Mouse (Mus musculus): Measurements from ENCODE around the gene Lgi1. TPM values are rescaled to one million over a fixed set of nuclear protein-coding genes. Genes with fewer than 3 reads are reported as not detected.

Gene Lgi1
- polyA plus RNA-seq, 2 experiments: 0.03 TPM; not detected in 1

DNA sequence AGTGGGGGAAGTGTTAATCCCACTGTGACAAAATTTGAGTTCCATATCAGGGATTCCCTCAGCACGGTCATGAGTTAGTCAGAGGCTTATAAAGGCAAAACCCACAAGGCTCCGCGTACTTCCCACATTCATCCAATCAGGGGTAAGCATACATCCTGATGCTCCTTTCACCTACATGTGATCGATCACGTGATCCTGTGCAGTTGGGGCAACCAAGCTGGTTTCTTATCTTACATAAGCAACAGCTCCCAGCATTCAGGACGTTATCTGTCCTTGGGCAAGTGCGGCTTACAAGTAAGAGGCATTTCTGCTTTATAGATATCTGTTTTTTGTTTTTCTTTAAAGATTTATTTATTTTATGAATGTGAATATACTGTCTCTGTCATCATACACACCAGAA lies 63.7 kb downstream of the Lgi1 start:
- no peak for ATAC-seq (ENCODE audit: insufficient read depth)
- WGBS (ENCODE audit: insufficient replicate concordance): 57% methylated on average over 7 of the region's 7 CpGs
- DNase-seq (ENCODE audit: low read depth in 3 of 3, low spot score in 3 of 3): peak in 1 of 3 experiments; percentile 4

GRCm38 (mm10) chr19:38329257-38329656 lies 64.9 kb downstream of the Lgi1 start:
- H3K4me2 ChIP-seq (ENCODE audit: low read depth): no peak overlapping the region
- H3K9ac ChIP-seq (replicated peaks): no peak overlapping the region
- no peak overlapping the region for H3K27ac ChIP-seq
- no peaks in the 10 kb centered on the region for H3K27me3 ChIP-seq (ENCODE audit: control insufficient read depth, insufficient read depth, low read length)
- no peaks in the 10 kb centered on the region for H3K36me3 ChIP-seq (replicated peaks; ENCODE audit: control insufficient read depth, insufficient read depth, low read depth)
- DNase-seq (ENCODE audit: low read depth in 3 of 3, low spot score in 3 of 3): no peak
- WGBS (ENCODE audit: insufficient replicate concordance): 65% methylated on average over 5 of the region's 5 CpGs
- no peaks in the 10 kb centered on the region for H3K9me3 ChIP-seq (ENCODE audit: control insufficient read depth, low read length)
- TF ChIP-seq CTCF (IDR thresholded peaks at IDR 0.05; ENCODE audit: low read depth) (peak; percentile 16; the same call in 1 of the 2 replicates), EP300 (IDR thresholded peaks at IDR 0.05; ENCODE audit: low read depth) (no peak)
- ATAC-seq (ENCODE audit: insufficient read depth): no peak
- H3K4me3 ChIP-seq (ENCODE audit: insufficient read depth in 1 of 2, low read depth in 2 of 2, low read length in 2 of 2): no peak overlapping the region
- no peaks in the 10 kb centered on the region for H3K4me1 ChIP-seq (replicated peaks; ENCODE audit: control insufficient read depth in 2 of 2, insufficient read depth in 2 of 2, low read length in 1 of 2)

More for the DNA sequence above, 63.7 kb downstream of the Lgi1 start:
- Histone ChIP-seq H3K9me3 (ENCODE audit: control insufficient read depth, low read length) (no peaks in the 10 kb centered on the region), H3K4me3 (ENCODE audit: insufficient read depth in 1 of 2, low read depth in 2 of 2, low read length in 2 of 2) (no peak overlapping the region), H3K27me3 (ENCODE audit: control insufficient read depth, insufficient read depth, low read length) (no peaks in the 10 kb centered on the region), H3K36me3 (replicated peaks; ENCODE audit: control insufficient read depth, insufficient read depth, low read depth) (no peaks in the 10 kb centered on the region), H3K27ac (no peak overlapping the region), H3K9ac (replicated peaks) (no peak overlapping the region), H3K4me1 (replicated peaks; ENCODE audit: control insufficient read depth in 2 of 2, insufficient read depth in 2 of 2, low read length in 1 of 2) (no peaks in the 10 kb centered on the region), H3K4me2 (ENCODE audit: low read depth) (no peak overlapping the region)
- TF ChIP-seq CTCF (IDR thresholded peaks at IDR 0.05; ENCODE audit: low read depth): no peak
- TF ChIP-seq EP300 (IDR thresholded peaks at IDR 0.05; ENCODE audit: low read depth): no peak

DNA sequence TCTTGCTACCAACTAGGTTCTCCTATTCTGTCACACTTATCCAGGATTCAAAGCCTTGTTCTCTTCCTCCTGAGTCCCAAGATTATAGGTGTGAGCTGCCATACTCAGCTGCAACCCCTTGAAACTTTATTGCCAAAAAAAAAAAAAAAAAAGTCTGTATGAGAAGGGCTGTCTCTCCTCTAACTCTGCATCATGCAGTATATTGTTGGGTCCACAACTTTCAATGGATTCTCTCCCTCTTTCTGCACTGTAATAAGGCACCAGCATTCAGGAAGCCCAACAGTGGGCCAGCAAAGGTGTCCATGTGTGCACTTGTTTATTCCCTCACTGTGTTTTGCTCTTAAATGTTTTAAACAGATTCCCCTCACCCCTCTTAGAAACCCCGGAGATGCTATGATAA lies 66.7 kb downstream of the Lgi1 start:
- 49% methylated on average over 1 of the region's 1 CpGs for WGBS (ENCODE audit: insufficient replicate concordance)
- Histone ChIP-seq H3K9me3 (ENCODE audit: control insufficient read depth, low read length) (no peaks in the 10 kb centered on the region), H3K4me3 (ENCODE audit: insufficient read depth in 1 of 2, low read depth in 2 of 2, low read length in 2 of 2) (no peak overlapping the region), H3K9ac (replicated peaks) (no peak overlapping the region), H3K36me3 (replicated peaks; ENCODE audit: control insufficient read depth, insufficient read depth, low read depth) (no peaks in the 10 kb centered on the region), H3K27me3 (ENCODE audit: control insufficient read depth, insufficient read depth, low read length) (no peaks in the 10 kb centered on the region), H3K4me1 (replicated peaks; ENCODE audit: control insufficient read depth in 2 of 2, insufficient read depth in 2 of 2, low read length in 1 of 2) (no peaks in the 10 kb centered on the region), H3K4me2 (ENCODE audit: low read depth) (no peak overlapping the region), H3K27ac (no peak overlapping the region)
- TF ChIP-seq CTCF (IDR thresholded peaks at IDR 0.05; ENCODE audit: low read depth) (no peak), EP300 (IDR thresholded peaks at IDR 0.05; ENCODE audit: low read depth) (no peak)
- DNase-seq (ENCODE audit: low read depth in 3 of 3, low spot score in 3 of 3) (no peak), ATAC-seq (ENCODE audit: insufficient read depth) (no peak)

DNA sequence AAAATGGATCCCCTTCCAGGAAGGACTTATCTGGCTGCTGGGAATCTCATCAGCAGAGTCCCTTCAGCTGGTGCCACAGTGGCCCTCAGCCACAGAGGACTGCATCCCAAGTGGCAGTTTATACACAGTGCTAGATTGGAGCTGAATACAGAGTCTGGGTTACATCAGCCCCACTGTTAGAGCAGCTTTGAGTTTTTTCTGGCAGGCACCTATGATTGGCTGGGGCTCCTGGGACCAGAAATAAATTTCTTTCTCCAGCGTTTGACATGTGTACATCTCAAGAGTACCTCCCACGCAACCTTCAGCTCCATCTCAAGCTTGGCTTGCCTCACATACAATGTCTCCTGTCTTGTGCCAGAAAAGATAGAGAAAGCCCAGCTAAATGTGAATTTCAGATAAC lies 67.9 kb downstream of the Lgi1 start:
- H3K27ac ChIP-seq: no peak overlapping the region
- H3K9me3 ChIP-seq (ENCODE audit: control insufficient read depth, low read length): no peaks in the 10 kb centered on the region
- no peak for ATAC-seq (ENCODE audit: insufficient read depth)
- H3K36me3 ChIP-seq (replicated peaks; ENCODE audit: control insufficient read depth, insufficient read depth, low read depth): no peaks in the 10 kb centered on the region
- H3K4me3 ChIP-seq (ENCODE audit: insufficient read depth in 1 of 2, low read depth in 2 of 2, low read length in 2 of 2): no peak overlapping the region
- H3K27me3 ChIP-seq (ENCODE audit: control insufficient read depth, insufficient read depth, low read length): no peaks in the 10 kb centered on the region
- no peak overlapping the region for H3K9ac ChIP-seq (replicated peaks)
- no peak for TF ChIP-seq EP300 (IDR thresholded peaks at IDR 0.05; ENCODE audit: low read depth)
- no peak for TF ChIP-seq CTCF (IDR thresholded peaks at IDR 0.05; ENCODE audit: low read depth)
- no peak overlapping the region for H3K4me2 ChIP-seq (ENCODE audit: low read depth)
- 55% methylated on average over 2 of the region's 2 CpGs for WGBS (ENCODE audit: insufficient replicate concordance)
- DNase-seq (ENCODE audit: low read depth in 3 of 3, low spot score in 3 of 3): no peak
- no peaks in the 10 kb centered on the region for H3K4me1 ChIP-seq (replicated peaks; ENCODE audit: control insufficient read depth in 2 of 2, insufficient read depth in 2 of 2, low read length in 1 of 2)

DNA sequence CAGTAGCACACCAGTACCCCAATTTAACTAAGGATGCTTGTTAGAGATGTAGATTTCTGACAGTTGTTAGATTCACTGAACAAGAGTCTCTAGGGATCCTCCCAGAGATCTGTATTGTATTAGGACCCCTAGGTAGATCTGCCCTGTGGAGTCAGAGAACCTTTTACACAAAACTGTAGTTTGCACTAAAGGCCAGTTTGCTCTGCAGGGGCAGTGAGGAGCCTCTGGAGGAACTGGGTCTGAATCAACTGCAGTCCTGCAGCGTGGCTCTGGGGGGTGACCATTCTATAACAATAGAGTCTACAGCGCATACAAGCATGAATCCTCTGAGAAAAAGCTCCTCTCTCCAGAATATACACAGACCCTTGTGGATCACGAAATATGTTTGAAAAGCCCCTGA lies 68.5 kb downstream of the Lgi1 start:
- Histone ChIP-seq H3K27ac (no peak overlapping the region), H3K4me2 (ENCODE audit: low read depth) (no peak overlapping the region), H3K36me3 (replicated peaks; ENCODE audit: control insufficient read depth, insufficient read depth, low read depth) (no peaks in the 10 kb centered on the region), H3K9me3 (ENCODE audit: control insufficient read depth, low read length) (no peaks in the 10 kb centered on the region), H3K27me3 (ENCODE audit: control insufficient read depth, insufficient read depth, low read length) (no peaks in the 10 kb centered on the region), H3K4me1 (replicated peaks; ENCODE audit: control insufficient read depth in 2 of 2, insufficient read depth in 2 of 2, low read length in 1 of 2) (no peaks in the 10 kb centered on the region), H3K4me3 (ENCODE audit: insufficient read depth in 1 of 2, low read depth in 2 of 2, low read length in 2 of 2) (no peak overlapping the region), H3K9ac (replicated peaks) (no peak overlapping the region)
- DNase-seq (ENCODE audit: low read depth in 3 of 3, low spot score in 3 of 3) (no peak), ATAC-seq (ENCODE audit: insufficient read depth) (no peak)
- WGBS (ENCODE audit: insufficient replicate concordance): 53% methylated on average over 3 of the region's 3 CpGs
- TF ChIP-seq CTCF (IDR thresholded peaks at IDR 0.05; ENCODE audit: low read depth) (no peak), EP300 (IDR thresholded peaks at IDR 0.05; ENCODE audit: low read depth) (no peak)

Data from liver, embryonic 14.5 days (tissue).